Mouse (Mus musculus): ENCODE measurements around the gene Pan3. TPM values are rescaled to one million over a fixed set of nuclear protein-coding genes. Genes with fewer than 3 reads are reported as not detected.

The Pan3 gene
- polyA plus RNA-seq, 1 experiment from 2014 or later = 63.8 TPM

GRCm38 (mm10) chr5:147580181-147580580 is 150.2 kb downstream of the Pan3 start:
- Histone ChIP-seq H3K36me3 (ENCODE audit: control insufficient read depth, insufficient read depth, low read length) (no peaks in the 10 kb centered on the region), H3K4me2 (replicated peaks; ENCODE audit: low read depth, low read length) (no peak overlapping the region), H3K4me3 (ENCODE audit: low read depth, low read length) (no peak overlapping the region), H3K4me1 (replicated peaks; ENCODE audit: control insufficient read depth, insufficient read depth, low read length) (no peaks in the 10 kb centered on the region), H3K27me3 (ENCODE audit: control insufficient read depth, insufficient read depth, low read length) (no peaks in the 10 kb centered on the region), H3K27ac (ENCODE audit: low read depth, low read length) (no peak overlapping the region), H3K9ac (ENCODE audit: low read depth, low read length) (no peak overlapping the region), H3K9me3 (ENCODE audit: control insufficient read depth, low read length) (no peaks in the 10 kb centered on the region)
- 90% methylated on average over 13 of the region's 13 CpGs for WGBS
- DNase-seq (ENCODE audit: low spot score) (no peak), ATAC-seq (ENCODE audit: low FRiP score) (no peak)

DNA sequence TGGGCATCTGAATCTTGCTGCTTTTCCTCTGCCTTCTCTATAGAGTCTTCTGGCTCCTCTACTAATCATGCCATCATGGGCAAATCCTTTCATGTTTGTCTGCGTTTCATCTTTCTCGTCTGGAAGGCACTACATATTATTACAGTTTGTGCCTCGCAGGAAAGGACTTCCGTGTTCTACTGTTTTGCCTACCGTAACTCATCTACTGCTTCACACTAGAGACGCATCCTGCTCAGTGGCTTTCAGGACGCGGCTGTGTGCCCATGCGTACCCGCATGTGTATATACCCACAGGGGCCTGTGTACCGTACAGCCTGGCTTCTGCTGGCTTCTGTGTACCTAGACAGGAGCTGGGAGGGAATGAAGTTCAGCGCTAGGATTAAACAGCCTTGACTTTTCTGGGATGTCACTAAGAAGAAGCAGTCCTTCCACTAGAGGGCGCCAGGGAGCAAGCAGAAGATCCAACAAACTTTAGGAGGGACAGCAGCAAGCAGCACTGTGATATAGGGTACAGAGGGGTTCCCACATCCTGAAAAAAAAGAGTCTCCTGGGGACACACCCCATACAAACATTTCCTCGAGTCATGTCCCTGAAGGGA is 153.8 kb downstream of the Pan3 start:
- ATAC-seq (ENCODE audit: low FRiP score) = no peak
- H3K36me3 ChIP-seq (ENCODE audit: control insufficient read depth, insufficient read depth, low read length) = no peaks in the 10 kb centered on the region
- no peaks in the 10 kb centered on the region for H3K4me1 ChIP-seq (replicated peaks; ENCODE audit: control insufficient read depth, insufficient read depth, low read length)
- no peak overlapping the region for H3K27ac ChIP-seq (ENCODE audit: low read depth, low read length)
- peak; percentile 85 for DNase-seq (ENCODE audit: low spot score)
- H3K27me3 ChIP-seq (ENCODE audit: control insufficient read depth, insufficient read depth, low read length) = no peaks in the 10 kb centered on the region
- no peak overlapping the region for H3K4me2 ChIP-seq (replicated peaks; ENCODE audit: low read depth, low read length)
- 51% methylated on average over 14 of the region's 14 CpGs for WGBS
- H3K9me3 ChIP-seq (ENCODE audit: control insufficient read depth, low read length) = no peaks in the 10 kb centered on the region
- no peak overlapping the region for H3K9ac ChIP-seq (ENCODE audit: low read depth, low read length)
- no peak overlapping the region for H3K4me3 ChIP-seq (ENCODE audit: low read depth, low read length)

DNA sequence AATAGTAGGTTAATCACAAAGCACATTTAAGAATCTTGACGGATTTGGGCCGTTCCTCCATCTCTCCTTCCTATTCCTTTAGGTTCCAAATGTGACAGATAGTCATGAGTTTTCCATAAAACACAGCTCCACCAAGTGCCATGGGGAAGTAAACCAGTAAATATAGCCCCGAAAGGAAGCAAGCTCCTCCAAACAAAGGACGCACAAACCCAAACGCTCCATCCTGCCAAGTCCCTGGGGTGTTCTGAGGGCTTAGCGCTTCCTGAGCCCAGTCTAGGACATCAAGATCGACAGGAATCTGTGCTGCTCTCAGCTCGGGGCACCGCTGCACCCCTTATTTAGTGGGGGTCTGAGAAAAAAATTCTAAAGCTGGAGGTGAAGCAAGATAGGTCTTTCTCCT is 154.7 kb downstream of the Pan3 start:
- Histone ChIP-seq H3K27me3 (ENCODE audit: control insufficient read depth, insufficient read depth, low read length) (no peaks in the 10 kb centered on the region), H3K9me3 (ENCODE audit: control insufficient read depth, low read length) (no peaks in the 10 kb centered on the region), H3K27ac (ENCODE audit: low read depth, low read length) (no peak overlapping the region), H3K4me2 (replicated peaks; ENCODE audit: low read depth, low read length) (no peak overlapping the region), H3K4me3 (ENCODE audit: low read depth, low read length) (no peak overlapping the region), H3K4me1 (replicated peaks; ENCODE audit: control insufficient read depth, insufficient read depth, low read length) (no peaks in the 10 kb centered on the region), H3K36me3 (ENCODE audit: control insufficient read depth, insufficient read depth, low read length) (no peaks in the 10 kb centered on the region), H3K9ac (ENCODE audit: low read depth, low read length) (no peak overlapping the region)
- DNase-seq (ENCODE audit: low spot score) (no peak), ATAC-seq (ENCODE audit: low FRiP score) (no peak)
- 82% methylated on average over 9 of the region's 9 CpGs for WGBS

- no peak overlapping the region for H3K4me2 ChIP-seq (replicated peaks; ENCODE audit: low read depth, low read length)
- no peaks in the 10 kb centered on the region for H3K36me3 ChIP-seq (ENCODE audit: control insufficient read depth, insufficient read depth, low read length)
- no peak overlapping the region for H3K9ac ChIP-seq (ENCODE audit: low read depth, low read length)
- H3K4me3 ChIP-seq (ENCODE audit: low read depth, low read length) = no peak overlapping the region
- 85% methylated on average over 1 of the region's 1 CpGs for WGBS
- H3K27me3 ChIP-seq (ENCODE audit: control insufficient read depth, insufficient read depth, low read length) = no peaks in the 10 kb centered on the region
- H3K4me1 ChIP-seq (replicated peaks; ENCODE audit: control insufficient read depth, insufficient read depth, low read length) = no peaks in the 10 kb centered on the region
- H3K9me3 ChIP-seq (ENCODE audit: control insufficient read depth, low read length) = no peaks in the 10 kb centered on the region
- ATAC-seq (ENCODE audit: low FRiP score) = no peak
- H3K27ac ChIP-seq (ENCODE audit: low read depth, low read length) = no peak overlapping the region
- DNase-seq (ENCODE audit: low spot score) = no peak
Measured at GRCm38 (mm10) chr5:147585070-147585469, 155.1 kb downstream of the Pan3 start.

GRCm38 (mm10) chr5:147589814-147590213 is 159.9 kb downstream of the Pan3 start:
- H3K9ac ChIP-seq (ENCODE audit: low read depth, low read length) = no peak overlapping the region
- H3K36me3 ChIP-seq (ENCODE audit: control insufficient read depth, insufficient read depth, low read length) = no peaks in the 10 kb centered on the region
- H3K9me3 ChIP-seq (ENCODE audit: control insufficient read depth, low read length) = no peaks in the 10 kb centered on the region
- no peak overlapping the region for H3K4me3 ChIP-seq (ENCODE audit: low read depth, low read length)
- 54% methylated on average over 12 of the region's 12 CpGs for WGBS
- H3K27me3 ChIP-seq (ENCODE audit: control insufficient read depth, insufficient read depth, low read length) = no peaks in the 10 kb centered on the region
- ATAC-seq (ENCODE audit: low FRiP score) (no peak), DNase-seq (ENCODE audit: low spot score) (no peak)
- no peak overlapping the region for H3K4me2 ChIP-seq (replicated peaks; ENCODE audit: low read depth, low read length)
- H3K4me1 ChIP-seq (replicated peaks; ENCODE audit: control insufficient read depth, insufficient read depth, low read length) = no peaks in the 10 kb centered on the region
- H3K27ac ChIP-seq (ENCODE audit: low read depth, low read length) = no peak overlapping the region

DNA sequence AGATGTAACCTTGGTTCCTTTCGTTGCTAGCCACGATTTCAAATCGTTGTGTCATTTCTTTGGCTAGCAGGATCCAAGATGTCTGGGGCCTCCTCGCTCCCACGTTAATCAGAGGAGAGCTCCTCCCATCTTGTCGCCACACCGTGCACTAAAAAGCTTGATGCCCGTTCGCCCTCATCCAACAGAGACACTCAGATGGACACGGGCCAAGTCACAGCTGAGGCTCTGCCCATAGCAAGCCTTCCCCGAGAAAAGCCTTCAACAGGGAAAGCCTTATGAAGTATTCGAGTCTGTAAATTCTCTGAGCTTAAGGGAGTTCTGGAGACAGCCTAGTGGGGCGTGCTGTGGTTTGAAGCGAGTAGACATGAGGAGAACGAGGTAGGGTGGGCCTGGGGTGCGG is 167.9 kb downstream of the Pan3 start:
- 87% methylated on average over 16 of the region's 16 CpGs for WGBS
- no peak overlapping the region for H3K4me3 ChIP-seq (ENCODE audit: low read depth, low read length)
- DNase-seq (ENCODE audit: low spot score) = no peak
- ATAC-seq (ENCODE audit: low FRiP score) = no peak
- H3K9me3 ChIP-seq (ENCODE audit: control insufficient read depth, low read length) = no peaks in the 10 kb centered on the region
- no peaks in the 10 kb centered on the region for H3K36me3 ChIP-seq (ENCODE audit: control insufficient read depth, insufficient read depth, low read length)
- no peak overlapping the region for H3K27ac ChIP-seq (ENCODE audit: low read depth, low read length)
- H3K4me2 ChIP-seq (replicated peaks; ENCODE audit: low read depth, low read length) = no peak overlapping the region
- H3K9ac ChIP-seq (ENCODE audit: low read depth, low read length) = no peak overlapping the region
- no peaks in the 10 kb centered on the region for H3K27me3 ChIP-seq (ENCODE audit: control insufficient read depth, insufficient read depth, low read length)
- no peaks in the 10 kb centered on the region; the same call in 1 of the 2 replicates for H3K4me1 ChIP-seq (replicated peaks; ENCODE audit: control insufficient read depth, insufficient read depth, low read length)

Other genes starting within 250 kb of the Pan3 start
- 6.7 and 11.3 TPM in 2 replicates for gene Gsx1, start 241.5 kb upstream of the Pan3 start, polyA plus RNA-seq (2014; fragmentation: Nextera tagmentation; extraction: Ambion mirVana)
- gene Pdx1, start 160.2 kb upstream of the Pan3 start, polyA plus RNA-seq (2014; fragmentation: Nextera tagmentation; extraction: Ambion mirVana) = not detected in 2 replicates
- not detected in 2 replicates for gene Cdx2, start 122.9 kb upstream of the Pan3 start, polyA plus RNA-seq (2014; fragmentation: Nextera tagmentation; extraction: Ambion mirVana)
- gene Urad, start 107.7 kb upstream of the Pan3 start, polyA plus RNA-seq (2014; fragmentation: Nextera tagmentation; extraction: Ambion mirVana) = not detected in 2 replicates
- gene Flt3, start 29.7 kb upstream of the Pan3 start, polyA plus RNA-seq (2014; fragmentation: Nextera tagmentation; extraction: Ambion mirVana) = 0.14 and 0.15 TPM in 2 replicates